Mouse (Mus musculus) stomach, embryonic 16.5 days (tissue): ENCODE results near the gene Gucy2c. TPM values are rescaled to one million over a fixed set of nuclear protein-coding genes. Genes with fewer than 3 reads are reported as not detected.

Source experiments
- ATAC-seq: fragments of 200-750 bp; cut with Nextera tagmentation; 2 replicates; pipeline ENCODE4 v1.8.0; 2017; ENCODE audit warnings: moderate number of reproducible peaks, moderate TSS enrichment; ENCODE audit not compliant: insufficient read depth, low FRiP score
- H3K27ac ChIP-seq: fragments of 300-500 bp; sonication (generic); 2 replicates; pipeline ENCODE4 v1.5.1; 2014; ENCODE audit warnings: low read length
- H3K27me3 ChIP-seq: fragments of 300-500 bp; sonication (generic); 2 replicates; pipeline ENCODE4 v1.6.1; 2014; ENCODE audit warnings: low read length, control low read depth, mixed read lengths; ENCODE audit not compliant: control insufficient read depth, insufficient read depth
- H3K36me3 ChIP-seq: fragments of 300-500 bp; sonication (generic); 2 replicates; pipeline ENCODE4 v1.6.1; 2014; ENCODE audit warnings: low read length; ENCODE audit not compliant: control insufficient read depth, insufficient read depth
- H3K4me1 ChIP-seq: fragments of 300-500 bp; sonication (generic); 2 replicates; pipeline ENCODE4 v1.6.1; 2014; ENCODE audit warnings: low read length, control low read depth, mixed read lengths; ENCODE audit not compliant: control insufficient read depth, insufficient read depth
- H3K4me2 ChIP-seq: fragments of 300-500 bp; sonication (generic); 2 replicates; pipeline ENCODE4 v1.6.1; 2014; ENCODE audit warnings: low read depth, low read length, mixed read lengths
- H3K4me3 ChIP-seq: fragments of 300-500 bp; sonication (generic); replicated peaks from 2 replicates; pipeline ENCODE4 v1.5.1; 2014; ENCODE audit warnings: mild to moderate bottlenecking, low read length
- H3K9ac ChIP-seq: fragments of 300-500 bp; sonication (generic); 2 replicates; pipeline ENCODE4 v1.6.1; 2014; ENCODE audit warnings: low read length
- H3K9me3 ChIP-seq: fragments of 300-500 bp; sonication (generic); replicated peaks from 2 replicates; pipeline ENCODE4 v1.6.1; 2016; ENCODE audit warnings: low read length, control low read depth; ENCODE audit not compliant: control insufficient read depth
- WGBS: fragments of 180-500 bp; shearing (Covaris S2); extraction: QIAGEN DNeasy Blood & Tissue Kit; methylation state at CpG from one replicate; pipeline ENCODE4 v1.1.7; 2014; 5-methylcytosine and 5-hydroxymethylcytosine counted together
- polyA plus RNA-seq: library from polyadenylated mRNA; unstranded; fragments of >200 nt; fragmentation: Nextera tagmentation; extraction: Ambion mirVana; gene quantifications from 2 replicates; pipeline ENCODE4 v1.2.1, GENCODE M21; 2015

Gene Gucy2c
- polyA plus RNA-seq, 1 experiment from 2014 or later = 8.7 TPM

- no peak for ATAC-seq
- Histone ChIP-seq H3K36me3 (peaks cover 50% of the 10 kb centered on the region), H3K9me3 (no peaks in the 10 kb centered on the region), H3K4me1 (0 out of 2 replicates have a peak, but pooled peaks cover 3% of the 10 kb centered on the region), H3K4me3 (no peak overlapping the region), H3K9ac (no peak overlapping the region), H3K27me3 (no peaks in the 10 kb centered on the region), H3K4me2 (no peak overlapping the region), H3K27ac (no peak overlapping the region)
- 93% methylated on average over 21 of the region's 21 CpGs for WGBS
Observed at GRCm38 (mm10) chr6:136816826-136817225, 35.3 kb upstream of the Gucy2c start.

- Histone ChIP-seq H3K4me1 (0 out of 2 replicates have a peak, but pooled peaks cover 3% of the 10 kb centered on the region), H3K9me3 (no peaks in the 10 kb centered on the region), H3K27me3 (no peaks in the 10 kb centered on the region), H3K27ac (no peak overlapping the region), H3K9ac (no peak overlapping the region), H3K4me2 (no peak overlapping the region), H3K4me3 (no peak overlapping the region), H3K36me3 (peaks cover 37% of the 10 kb centered on the region)
- no peak for ATAC-seq
- 94% methylated on average over 7 of the region's 7 CpGs for WGBS
Observed at GRCm38 (mm10) chr6:136815381-136815780, 33.8 kb upstream of the Gucy2c start.

GRCm38 (mm10) chr6:136813117-136813516, 31.6 kb upstream of the Gucy2c start:
- Histone ChIP-seq H3K4me1 (0 out of 2 replicates have a peak, but pooled peaks cover 11% of the 10 kb centered on the region), H3K27me3 (no peaks in the 10 kb centered on the region), H3K9ac (no peak overlapping the region), H3K4me2 (no peak overlapping the region), H3K27ac (peak overlapping the region; percentile 60; the same call in 1 of the 2 replicates), H3K36me3 (peaks cover 25% of the 10 kb centered on the region), H3K4me3 (no peak overlapping the region), H3K9me3 (no peaks in the 10 kb centered on the region)
- WGBS = 35% methylated on average over 4 of the region's 4 CpGs
- no peak for ATAC-seq

GRCm38 (mm10) chr6:136811196-136811595, 29.6 kb upstream of the Gucy2c start:
- Histone ChIP-seq H3K36me3 (peaks cover 14% of the 10 kb centered on the region), H3K4me3 (no peak overlapping the region), H3K4me2 (peak overlapping the region; percentile 92; the same call in 1 of the 2 replicates), H3K27ac (peak overlapping the region; percentile 60), H3K9me3 (no peaks in the 10 kb centered on the region), H3K27me3 (no peaks in the 10 kb centered on the region), H3K9ac (0 out of 2 replicates have a peak overlapping the region, but pooled peaks have one; percentile 19), H3K4me1 (0 out of 2 replicates have a peak, but pooled peaks cover 17% of the 10 kb centered on the region)
- 77% methylated on average over 10 of the region's 10 CpGs for WGBS
- no peak for ATAC-seq

GRCm38 (mm10) chr6:136809673-136810072, 28.1 kb upstream of the Gucy2c start:
- WGBS = 66% methylated on average over 13 of the region's 13 CpGs
- no peak for ATAC-seq
- Histone ChIP-seq H3K27ac (no peak overlapping the region), H3K4me3 (peak overlapping the region; percentile 85), H3K36me3 (peaks cover 4% of the 10 kb centered on the region), H3K4me1 (peaks cover 21% of the 10 kb centered on the region), H3K9ac (peak overlapping the region; percentile 84), H3K27me3 (no peaks in the 10 kb centered on the region), H3K9me3 (no peaks in the 10 kb centered on the region), H3K4me2 (peak overlapping the region; percentile 92)

GRCm38 (mm10) chr6:136809077-136809476, 27.5 kb upstream of the Gucy2c start:
- H3K9ac ChIP-seq = peak overlapping the region; percentile 84
- 21% methylated on average over 14 of the region's 14 CpGs for WGBS
- peak overlapping the region; percentile 92 for H3K4me2 ChIP-seq
- no peak for ATAC-seq
- H3K36me3 ChIP-seq = peaks cover 4% of the 10 kb centered on the region
- H3K27me3 ChIP-seq = no peaks in the 10 kb centered on the region
- no peaks in the 10 kb centered on the region for H3K9me3 ChIP-seq
- peak overlapping the region; percentile 85 for H3K4me3 ChIP-seq
- H3K27ac ChIP-seq = peak overlapping the region; percentile 84
- H3K4me1 ChIP-seq = peaks cover 22% of the 10 kb centered on the region

GRCm38 (mm10) chr6:136808631-136809046, 27.1 kb upstream of the Gucy2c start:
- Histone ChIP-seq H3K9me3 (no peaks in the 10 kb centered on the region), H3K4me1 (peaks cover 22% of the 10 kb centered on the region), H3K27me3 (no peaks in the 10 kb centered on the region), H3K36me3 (no peaks in the 10 kb centered on the region; the same call in 1 of the 2 replicates), H3K4me3 (peak overlapping the region; percentile 85), H3K27ac (peak overlapping the region; percentile 84), H3K4me2 (peak overlapping the region; percentile 92), H3K9ac (peak overlapping the region; percentile 84)
- no peak for ATAC-seq
- 1% methylated on average over 28 of the region's 28 CpGs for WGBS

- under 1% methylated on average over 34 of the region's 34 CpGs for WGBS
- H3K27me3 ChIP-seq = no peaks in the 10 kb centered on the region
- no peaks in the 10 kb centered on the region for H3K9me3 ChIP-seq
- peak within 1 kb of the TSS; percentile 92 for H3K4me2 ChIP-seq
- peak within 1 kb of the TSS; percentile 84 for H3K9ac ChIP-seq
- peak; percentile 88 for ATAC-seq
- peak within 1 kb of the TSS; percentile 97 for H3K27ac ChIP-seq
- H3K4me3 ChIP-seq = peak within 1 kb of the TSS; percentile 85
- H3K36me3 ChIP-seq = no peaks in the 10 kb centered on the region; the same call in 1 of the 2 replicates
- peaks cover 27% of the 10 kb centered on the region for H3K4me1 ChIP-seq
Observed at GRCm38 (mm10) chr6:136808014-136808417, 26.5 kb upstream of the Gucy2c start, which contains the start of gene H2afj. Gene H2afj, plus strand, starts transcription at chr6:136808244.

GRCm38 (mm10) chr6:136807395-136808013, 25.9 kb upstream of the Gucy2c start:
- Histone ChIP-seq H3K9ac (peak overlapping the region; percentile 76), H3K9me3 (no peaks in the 10 kb centered on the region), H3K4me3 (peak overlapping the region; percentile 85), H3K36me3 (no peaks in the 10 kb centered on the region; the same call in 1 of the 2 replicates), H3K27me3 (no peaks in the 10 kb centered on the region), H3K4me2 (peak overlapping the region; percentile 73), H3K27ac (peak overlapping the region; percentile 97), H3K4me1 (peaks cover 29% of the 10 kb centered on the region)
- WGBS = 32% methylated on average over 18 of the region's 18 CpGs
- ATAC-seq = 0 out of 2 replicates have a peak, but pooled peaks have one; percentile 0
